Mouse (Mus musculus): ENCODE measurements at regions not wholly inside any gene's neighbourhood (a gene's known extent, or its start where the extent isn't known, plus 50 kb on each side); places are given as distances from the start of the nearest gene placed in this dataset.

- no peak for TF ChIP-seq ZC3H11A (IDR thresholded peaks at IDR 0.05; ENCODE audit: borderline replicate concordance, low read depth, low read length)
- no peak for TF ChIP-seq HCFC1 (IDR thresholded peaks at IDR 0.05; ENCODE audit: borderline replicate concordance, insufficient read depth, low read length)
Observed at GRCm38 (mm10) chr8:7763820-7764219, 897.2 kb downstream of the Efnb2 start.

All from ES-E14 (cell line).